Mouse (Mus musculus): ENCODE measurements at regions not wholly inside any gene's neighbourhood (a gene's known extent, or its start where the extent isn't known, plus 50 kb on each side); places are given as distances from the start of the nearest gene placed in this dataset.

GRCm38 (mm10) chr15:51502058-51502741, 2382.5 kb upstream of the Gm7489 start:
- TF ChIP-seq GATA1 (IDR thresholded peaks at IDR 0.05; ENCODE audit: borderline replicate concordance, low read length), result no peak
- TF ChIP-seq FLI1 (IDR thresholded peaks at IDR 0.05; ENCODE audit: low read length), result no peak

All from megakaryocyte, embryonic 14.5 days (primary cell).